Mouse (Mus musculus) intestine, embryonic 14.5 days (tissue): ENCODE results near the gene Ddr1. TPM values are rescaled to one million over a fixed set of nuclear protein-coding genes. Genes with fewer than 3 reads are reported as not detected.

Experiments used
- ATAC-seq: fragments of 200-750 bp; cut with Nextera tagmentation; replicated peaks from 2 replicates; pipeline ENCODE4 v1.8.0; 2017; ENCODE audit warnings: low read depth, moderate number of reproducible peaks, moderate TSS enrichment, moderate library complexity; ENCODE audit not compliant: low FRiP score, low TSS enrichment
- DNase-seq: peaks from one replicate; pipeline ENCODE4 v3.0.0-alpha.2; 2018; ENCODE audit warnings: low spot score
- H3K27ac ChIP-seq: fragments of 300-500 bp; sonication (generic); 2 replicates; pipeline ENCODE4 v1.5.1; 2014; ENCODE audit warnings: low read depth, mild to moderate bottlenecking, control low read depth
- H3K27me3 ChIP-seq: fragments of 300-500 bp; sonication (generic); replicated peaks from 2 replicates; pipeline ENCODE4 v1.6.1; 2014; ENCODE audit warnings: low read length, control low read depth; ENCODE audit not compliant: control insufficient read depth, insufficient read depth
- H3K36me3 ChIP-seq: fragments of 300-500 bp; sonication (generic); 2 replicates; pipeline ENCODE4 v1.6.1; 2014; ENCODE audit warnings: low read length, control low read depth; ENCODE audit not compliant: control insufficient read depth, insufficient read depth
- H3K4me1 ChIP-seq: fragments of 300-500 bp; sonication (generic); replicated peaks from 2 replicates; pipeline ENCODE4 v1.6.1; 2014; ENCODE audit warnings: low read length, control low read depth, mixed read lengths; ENCODE audit not compliant: control insufficient read depth, insufficient read depth
- H3K4me2 ChIP-seq: fragments of 300-500 bp; sonication (generic); 2 replicates; pipeline ENCODE4 v1.6.1; 2014; ENCODE audit warnings: low read length
- H3K4me3 ChIP-seq: fragments of 300-500 bp; sonication (generic); 2 replicates; pipeline ENCODE4 v1.5.1; 2014; ENCODE audit warnings: low read depth, low read length, control low read depth, mixed read lengths
- H3K9ac ChIP-seq: fragments of 300-500 bp; sonication (generic); 2 replicates; pipeline ENCODE4 v1.6.1; 2014; ENCODE audit warnings: mild to moderate bottlenecking, low read length
- H3K9me3 ChIP-seq: fragments of 300-500 bp; sonication (generic); 2 replicates; pipeline ENCODE4 v1.6.1; 2016; ENCODE audit warnings: low read length, control low read depth; ENCODE audit not compliant: control insufficient read depth
- WGBS: fragments of 180-500 bp; shearing (Covaris S2); extraction: QIAGEN DNeasy Blood & Tissue Kit; methylation state at CpG from one replicate; pipeline ENCODE4 v1.1.7; 2014; 5-methylcytosine and 5-hydroxymethylcytosine counted together
- polyA plus RNA-seq: library from polyadenylated mRNA; unstranded; fragments of >200 nt; fragmentation: Nextera tagmentation; extraction: Ambion mirVana; gene quantifications from 2 replicates; pipeline ENCODE4 v1.2.1, GENCODE M21; 2014

The Ddr1 gene
- polyA plus RNA-seq, 1 experiment from 2014 or later: 45.1 TPM

GRCm38 (mm10) chr17:35673416-35674035 lies 30.9 kb downstream of the Ddr1 start, which contains the start of gene Gtf2h4:
TSS of gene Gtf2h4 (minus strand) at chr17:35673739.
- Histone ChIP-seq H3K9ac (peak within 1 kb of the TSS; percentile 90), H3K27ac (no peak within 1 kb of the TSS), H3K4me1 (peaks cover 8% of the 10 kb centered on the region), H3K4me3 (peak within 1 kb of the TSS; percentile 87), H3K27me3 (no peaks in the 10 kb centered on the region), H3K9me3 (no peaks in the 10 kb centered on the region), H3K4me2 (peak within 1 kb of the TSS; percentile 67), H3K36me3 (peaks cover 25% of the 10 kb centered on the region)
- 1% methylated on average over 23 of the region's 23 CpGs for WGBS
- DNase-seq (peak; percentile 86), ATAC-seq (peak; percentile 92)

- Histone ChIP-seq H3K27ac (no peak overlapping the region), H3K4me2 (peak overlapping the region; percentile 67), H3K9me3 (no peaks in the 10 kb centered on the region), H3K36me3 (peaks cover 25% of the 10 kb centered on the region), H3K9ac (no peak overlapping the region), H3K4me3 (no peak overlapping the region), H3K4me1 (peaks cover 12% of the 10 kb centered on the region), H3K27me3 (no peaks in the 10 kb centered on the region)
- ATAC-seq: no peak
- WGBS: 86% methylated on average over 6 of the region's 6 CpGs
- no peak for DNase-seq
Measured at GRCm38 (mm10) chr17:35672527-35672926, 31.9 kb downstream of the Ddr1 start.

- DNase-seq (no peak), ATAC-seq (no peak)
- H3K36me3 ChIP-seq: peaks cover 25% of the 10 kb centered on the region
- no peaks in the 10 kb centered on the region for H3K27me3 ChIP-seq
- no peaks in the 10 kb centered on the region for H3K9me3 ChIP-seq
- no peak overlapping the region for H3K9ac ChIP-seq
- H3K27ac ChIP-seq: no peak overlapping the region
- no peak overlapping the region for H3K4me3 ChIP-seq
- peaks cover 12% of the 10 kb centered on the region for H3K4me1 ChIP-seq
- 86% methylated on average over 6 of the region's 6 CpGs for WGBS
- H3K4me2 ChIP-seq: no peak overlapping the region
Measured at GRCm38 (mm10) chr17:35671846-35672245, 32.6 kb downstream of the Ddr1 start.

- Histone ChIP-seq H3K4me2 (no peak overlapping the region), H3K4me3 (no peak overlapping the region), H3K36me3 (peaks cover 27% of the 10 kb centered on the region), H3K4me1 (peaks cover 16% of the 10 kb centered on the region), H3K9me3 (no peaks in the 10 kb centered on the region), H3K9ac (no peak overlapping the region), H3K27ac (no peak overlapping the region), H3K27me3 (no peaks in the 10 kb centered on the region)
- WGBS: 93% methylated on average over 9 of the region's 9 CpGs
- DNase-seq: no peak
- ATAC-seq: no peak
Measured at GRCm38 (mm10) chr17:35669731-35670130, 34.7 kb downstream of the Ddr1 start.

GRCm38 (mm10) chr17:35667334-35668065 lies 36.9 kb downstream of the Ddr1 start, which contains the start of gene Vars2:
TSS of gene Vars2 (minus strand) at chr17:35667592.
- Histone ChIP-seq H3K9me3 (no peaks in the 10 kb centered on the region), H3K27me3 (no peaks in the 10 kb centered on the region), H3K4me2 (peak within 1 kb of the TSS; percentile 96), H3K36me3 (peaks cover 45% of the 10 kb centered on the region), H3K27ac (peak within 1 kb of the TSS; percentile 76), H3K4me3 (peak within 1 kb of the TSS; percentile 82), H3K9ac (peak within 1 kb of the TSS; percentile 86), H3K4me1 (peaks cover 8% of the 10 kb centered on the region)
- ATAC-seq (peak; percentile 84), DNase-seq (peak; percentile 99)
- under 1% methylated on average over 61 of the region's 61 CpGs for WGBS

- H3K36me3 ChIP-seq: peaks cover 46% of the 10 kb centered on the region
- ATAC-seq (peak; percentile 44; the same call in 1 of the 2 replicates), DNase-seq (no peak)
- H3K4me2 ChIP-seq: peak overlapping the region; percentile 96
- peak overlapping the region; percentile 76 for H3K27ac ChIP-seq
- peak overlapping the region; percentile 86 for H3K9ac ChIP-seq
- no peaks in the 10 kb centered on the region for H3K9me3 ChIP-seq
- H3K4me3 ChIP-seq: peak overlapping the region; percentile 82
- 2% methylated on average over 13 of the region's 13 CpGs for WGBS
- no peaks in the 10 kb centered on the region for H3K27me3 ChIP-seq
- H3K4me1 ChIP-seq: peaks cover 8% of the 10 kb centered on the region
Measured at GRCm38 (mm10) chr17:35666851-35667256, 37.6 kb downstream of the Ddr1 start.

- Histone ChIP-seq H3K27me3 (no peaks in the 10 kb centered on the region), H3K9me3 (no peaks in the 10 kb centered on the region), H3K4me2 (no peak overlapping the region), H3K9ac (no peak overlapping the region), H3K4me3 (no peak overlapping the region), H3K36me3 (peaks cover 46% of the 10 kb centered on the region), H3K4me1 (peaks cover 8% of the 10 kb centered on the region), H3K27ac (no peak overlapping the region)
- WGBS: 73% methylated on average over 17 of the region's 17 CpGs
- peak; percentile 25; the same call in 1 of the 2 replicates for ATAC-seq
- DNase-seq: no peak
Measured at GRCm38 (mm10) chr17:35665957-35666515, 38.4 kb downstream of the Ddr1 start.

- H3K4me3 ChIP-seq: no peak overlapping the region
- H3K4me2 ChIP-seq: no peak overlapping the region
- H3K9me3 ChIP-seq: no peaks in the 10 kb centered on the region
- no peaks in the 10 kb centered on the region for H3K4me1 ChIP-seq
- WGBS: 83% methylated on average over 2 of the region's 2 CpGs
- H3K36me3 ChIP-seq: peaks cover 28% of the 10 kb centered on the region
- no peak for DNase-seq
- no peak overlapping the region for H3K9ac ChIP-seq
- ATAC-seq: no peak
- no peaks in the 10 kb centered on the region for H3K27me3 ChIP-seq
- H3K27ac ChIP-seq: no peak overlapping the region
Measured at GRCm38 (mm10) chr17:35653086-35653485, 51.3 kb downstream of the Ddr1 start.
